Mouse (Mus musculus) liver, embryonic 12.5 days (tissue): ENCODE measurements around the gene Zfp385b. TPM values are rescaled to one million over a fixed set of nuclear protein-coding genes. Genes with fewer than 3 reads are reported as not detected.

Experiments
- ATAC-seq: fragments of 200-750 bp; cut with Nextera tagmentation; 2 replicates; pipeline ENCODE4 v1.8.0; 2017; ENCODE audit warnings: moderate number of reproducible peaks, mild to moderate bottlenecking, moderate library complexity
- H3K27ac ChIP-seq: fragments of 300-500 bp; sonication (generic); 2 replicates; pipeline ENCODE4 v1.5.1; 2016; ENCODE audit warnings: mild to moderate bottlenecking
- H3K27me3 ChIP-seq: fragments of 300-500 bp; sonication (generic); replicated peaks from 2 replicates; pipeline ENCODE4 v1.6.1; 2016; ENCODE audit warnings: mild to moderate bottlenecking, moderate library complexity
- H3K36me3 ChIP-seq: fragments of 300-500 bp; sonication (generic); 2 replicates; pipeline ENCODE4 v1.6.1; 2016; ENCODE audit warnings: mild to moderate bottlenecking, moderate library complexity
- H3K4me1 ChIP-seq: fragments of 300-500 bp; sonication (generic); 2 replicates; pipeline ENCODE4 v1.6.1; 2016
- H3K4me2 ChIP-seq: fragments of 300-500 bp; sonication (generic); 2 replicates; pipeline ENCODE4 v1.6.1; 2016; ENCODE audit warnings: mild to moderate bottlenecking, moderate library complexity
- H3K4me3 ChIP-seq: fragments of 300-500 bp; sonication (generic); 2 replicates; pipeline ENCODE4 v1.5.1; 2016; ENCODE audit warnings: mild to moderate bottlenecking, moderate library complexity
- H3K9ac ChIP-seq: fragments of 300-500 bp; sonication (generic); 2 replicates; pipeline ENCODE4 v1.6.1; 2016; ENCODE audit warnings: mild to moderate bottlenecking, moderate library complexity
- H3K9me3 ChIP-seq: fragments of 300-500 bp; sonication (generic); replicated peaks from 2 replicates; pipeline ENCODE4 v1.6.1; 2016; ENCODE audit warnings: mild to moderate bottlenecking, moderate library complexity
- WGBS: fragments of 180-500 bp; shearing (Covaris S2); methylation state at CpG from one replicate; pipeline ENCODE4 v1.1.7; 2016; ENCODE audit not compliant: insufficient replicate concordance; 5-methylcytosine and 5-hydroxymethylcytosine counted together
- polyA plus RNA-seq: library from polyadenylated mRNA; unstranded; fragments of >200 nt; fragmentation: Nextera tagmentation; extraction: Ambion mirVana; gene quantifications from 2 replicates; pipeline ENCODE4 v1.2.1, GENCODE M21; 2016

Gene Zfp385b
- polyA plus RNA-seq, 1 experiment from 2014 or later, result 2.3 TPM

DNA sequence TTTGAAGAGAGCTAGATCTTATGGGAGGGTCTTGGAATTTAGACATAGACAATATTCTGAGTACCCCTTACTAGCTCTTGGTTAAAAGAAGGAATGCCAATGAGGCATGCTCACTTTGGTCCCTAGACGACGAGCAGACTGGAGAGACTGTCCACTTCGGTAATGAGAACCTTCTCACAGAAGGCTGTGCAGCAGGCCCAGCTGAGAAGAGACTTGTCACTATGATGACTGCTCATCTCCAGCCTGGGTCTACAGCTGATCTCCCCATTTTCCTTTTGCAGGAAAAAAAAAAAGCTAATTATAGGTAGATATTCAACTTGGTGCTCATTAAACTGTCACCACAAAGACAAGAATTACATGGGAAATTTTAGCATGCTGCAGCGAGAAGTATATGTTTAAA lies 262.5 kb downstream of the Zfp385b start:
- Histone ChIP-seq H3K27me3 (no peaks in the 10 kb centered on the region), H3K4me2 (no peak overlapping the region), H3K9me3 (no peaks in the 10 kb centered on the region), H3K9ac (no peak overlapping the region), H3K4me3 (no peak overlapping the region), H3K4me1 (no peaks in the 10 kb centered on the region), H3K36me3 (no peaks in the 10 kb centered on the region), H3K27ac (no peak overlapping the region)
- 74% methylated on average over 4 of the region's 4 CpGs for WGBS
- no peak for ATAC-seq

GRCm38 (mm10) chr2:77555980-77556379 lies 263.5 kb downstream of the Zfp385b start:
- 68% methylated on average over 7 of the region's 7 CpGs for WGBS
- H3K9ac ChIP-seq, result no peak overlapping the region
- no peak overlapping the region for H3K27ac ChIP-seq
- H3K36me3 ChIP-seq, result no peaks in the 10 kb centered on the region
- H3K27me3 ChIP-seq, result no peaks in the 10 kb centered on the region
- no peak overlapping the region for H3K4me2 ChIP-seq
- no peaks in the 10 kb centered on the region for H3K9me3 ChIP-seq
- no peaks in the 10 kb centered on the region for H3K4me1 ChIP-seq
- H3K4me3 ChIP-seq, result no peak overlapping the region
- ATAC-seq, result no peak

GRCm38 (mm10) chr2:77552675-77553074 lies 266.8 kb downstream of the Zfp385b start:
- Histone ChIP-seq H3K4me2 (no peak overlapping the region), H3K27me3 (no peaks in the 10 kb centered on the region), H3K9ac (no peak overlapping the region), H3K4me3 (no peak overlapping the region), H3K4me1 (no peaks in the 10 kb centered on the region), H3K27ac (no peak overlapping the region), H3K9me3 (no peaks in the 10 kb centered on the region), H3K36me3 (no peaks in the 10 kb centered on the region)
- 62% methylated on average over 8 of the region's 8 CpGs for WGBS
- no peak for ATAC-seq

DNA sequence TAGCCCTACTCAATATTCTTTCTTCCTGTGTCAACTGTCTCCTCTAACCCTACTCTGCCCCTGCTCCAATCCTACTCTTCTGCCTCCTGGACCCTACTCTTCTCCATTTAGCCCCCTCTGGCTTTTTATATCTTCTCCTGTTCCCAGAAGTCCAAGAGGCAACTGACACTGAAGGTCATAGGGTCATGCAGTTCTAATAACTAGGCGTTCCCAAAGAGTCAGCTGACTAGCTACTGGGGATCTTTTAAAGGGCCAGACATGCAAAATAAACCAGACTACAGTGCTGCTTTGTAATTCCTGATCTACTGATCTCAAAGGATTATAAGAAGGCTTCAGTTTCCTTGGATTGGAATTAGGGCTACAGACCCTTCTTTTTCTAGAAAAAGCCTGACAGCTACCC lies 276.1 kb downstream of the Zfp385b start:
- peak overlapping the region; percentile 80 for H3K27ac ChIP-seq
- ATAC-seq, result peak; percentile 36; the same call in 1 of the 2 replicates
- no peak overlapping the region for H3K4me3 ChIP-seq
- H3K27me3 ChIP-seq, result no peaks in the 10 kb centered on the region
- peak overlapping the region; percentile 46; the same call in 1 of the 2 replicates for H3K4me2 ChIP-seq
- peaks cover 28% of the 10 kb centered on the region for H3K4me1 ChIP-seq
- no peaks in the 10 kb centered on the region for H3K36me3 ChIP-seq
- H3K9ac ChIP-seq, result no peak overlapping the region
- H3K9me3 ChIP-seq, result no peaks in the 10 kb centered on the region
- 31% methylated on average over 1 of the region's 1 CpGs for WGBS

- peak overlapping the region; percentile 46 for H3K4me2 ChIP-seq
- no peak overlapping the region for H3K4me3 ChIP-seq
- peak overlapping the region; percentile 80 for H3K27ac ChIP-seq
- no peaks in the 10 kb centered on the region for H3K27me3 ChIP-seq
- peaks cover 28% of the 10 kb centered on the region for H3K4me1 ChIP-seq
- H3K9me3 ChIP-seq, result no peaks in the 10 kb centered on the region
- H3K9ac ChIP-seq, result no peak overlapping the region
- 15% methylated on average over 2 of the region's 2 CpGs for WGBS
- ATAC-seq, result peak; percentile 95
- no peaks in the 10 kb centered on the region for H3K36me3 ChIP-seq
Observed at GRCm38 (mm10) chr2:77542605-77543004, 276.8 kb downstream of the Zfp385b start.

GRCm38 (mm10) chr2:77541681-77542080 lies 277.8 kb downstream of the Zfp385b start:
- Histone ChIP-seq H3K9me3 (no peaks in the 10 kb centered on the region), H3K36me3 (no peaks in the 10 kb centered on the region), H3K4me3 (no peak overlapping the region), H3K27ac (peak overlapping the region; percentile 58; the same call in 1 of the 2 replicates), H3K9ac (no peak overlapping the region), H3K4me1 (peaks cover 28% of the 10 kb centered on the region), H3K27me3 (no peaks in the 10 kb centered on the region), H3K4me2 (no peak overlapping the region)
- ATAC-seq, result no peak; the same call in 1 of the 2 replicates
- WGBS, result 81% methylated on average over 4 of the region's 4 CpGs

DNA sequence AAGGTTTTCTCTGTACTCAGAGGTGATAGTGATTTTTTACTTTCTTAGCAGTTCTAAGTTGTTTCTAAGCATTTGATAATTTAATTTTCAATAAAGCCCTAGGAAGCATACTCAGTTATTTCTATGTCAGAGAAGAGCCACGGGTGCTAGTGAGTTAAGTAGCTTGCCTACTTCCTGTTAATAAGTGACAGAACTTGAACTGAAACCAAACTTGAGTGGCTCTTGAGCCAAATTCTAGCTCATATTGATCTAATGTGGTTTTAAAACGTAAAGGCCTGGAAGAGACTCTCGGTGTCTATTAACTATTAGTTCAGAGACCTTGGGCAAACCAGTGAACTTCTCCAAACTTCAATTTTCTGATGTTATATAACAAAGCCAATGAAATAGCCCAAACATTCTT lies 278.6 kb downstream of the Zfp385b start:
- peaks cover 28% of the 10 kb centered on the region for H3K4me1 ChIP-seq
- H3K9me3 ChIP-seq, result no peaks in the 10 kb centered on the region
- H3K4me2 ChIP-seq, result no peak overlapping the region
- no peak overlapping the region for H3K9ac ChIP-seq
- no peak for ATAC-seq
- H3K4me3 ChIP-seq, result no peak overlapping the region
- H3K36me3 ChIP-seq, result no peaks in the 10 kb centered on the region
- H3K27me3 ChIP-seq, result no peaks in the 10 kb centered on the region
- WGBS, result 60% methylated on average over 3 of the region's 3 CpGs
- peak overlapping the region; percentile 58; the same call in 1 of the 2 replicates for H3K27ac ChIP-seq

GRCm38 (mm10) chr2:77536556-77536955 lies 282.9 kb downstream of the Zfp385b start:
- 66% methylated on average over 3 of the region's 3 CpGs for WGBS
- no peak overlapping the region for H3K9ac ChIP-seq
- H3K27ac ChIP-seq, result no peak overlapping the region
- no peak for ATAC-seq
- H3K4me3 ChIP-seq, result no peak overlapping the region
- no peaks in the 10 kb centered on the region for H3K36me3 ChIP-seq
- no peaks in the 10 kb centered on the region for H3K27me3 ChIP-seq
- no peaks in the 10 kb centered on the region for H3K9me3 ChIP-seq
- peaks cover 5% of the 10 kb centered on the region for H3K4me1 ChIP-seq
- H3K4me2 ChIP-seq, result no peak overlapping the region

DNA sequence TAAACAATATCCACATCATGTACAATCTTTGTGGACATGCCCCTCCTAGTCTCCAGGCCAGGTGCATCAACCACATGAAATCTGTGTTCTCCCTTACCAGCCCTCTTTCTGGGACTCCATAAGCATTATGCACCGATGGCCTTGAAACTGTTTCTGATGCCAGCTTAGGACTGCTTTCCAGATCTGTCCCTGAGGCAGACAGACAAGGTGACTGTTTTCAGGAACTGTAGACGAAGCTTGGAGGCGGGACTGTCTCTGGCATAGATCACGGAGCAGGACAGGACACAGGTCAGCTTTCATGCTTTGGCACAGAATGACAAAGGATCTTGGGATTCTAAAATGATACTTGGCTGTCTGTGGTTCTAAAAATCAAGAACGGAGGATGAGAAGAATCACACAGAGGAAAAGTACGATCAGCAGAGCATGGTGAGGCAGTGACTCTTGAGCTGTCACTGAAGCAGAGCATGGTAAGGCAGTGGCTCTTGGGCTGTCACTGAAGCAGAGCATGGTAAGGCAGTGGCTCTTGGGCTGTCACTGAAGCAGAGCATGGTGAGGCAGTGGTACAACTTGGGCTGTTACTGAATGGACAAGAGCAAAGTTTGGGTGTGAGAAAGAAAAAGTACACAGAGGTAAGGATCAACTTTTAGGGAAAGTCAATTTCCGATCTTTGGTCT lies 291.2 kb downstream of the Zfp385b start:
- Histone ChIP-seq H3K4me1 (no peaks in the 10 kb centered on the region), H3K36me3 (no peaks in the 10 kb centered on the region), H3K4me2 (no peak overlapping the region), H3K4me3 (no peak overlapping the region), H3K27me3 (no peaks in the 10 kb centered on the region), H3K9me3 (no peaks in the 10 kb centered on the region), H3K27ac (no peak overlapping the region), H3K9ac (no peak overlapping the region)
- ATAC-seq, result no peak
- 70% methylated on average over 7 of the region's 7 CpGs for WGBS

DNA sequence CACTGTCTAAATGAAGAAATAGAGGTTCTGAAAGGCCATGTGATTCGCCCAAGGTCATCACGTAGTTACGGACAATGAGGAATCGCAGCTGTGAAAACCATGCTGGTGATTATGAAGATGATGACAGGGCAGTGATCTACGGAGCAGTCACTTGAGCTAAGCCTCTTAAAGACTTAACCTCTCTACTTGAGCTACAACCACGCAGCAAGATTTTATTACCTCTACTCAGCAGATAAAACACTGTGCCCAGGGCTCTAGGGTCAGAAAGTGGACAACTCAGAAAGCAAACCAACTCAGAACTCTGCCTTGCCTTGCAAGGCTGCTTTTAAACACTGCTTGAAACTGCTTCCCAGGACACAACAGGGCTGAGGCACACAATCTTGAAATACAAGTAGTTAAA lies 291.8 kb downstream of the Zfp385b start:
- ATAC-seq, result no peak
- no peak overlapping the region for H3K9ac ChIP-seq
- no peak overlapping the region for H3K27ac ChIP-seq
- no peaks in the 10 kb centered on the region for H3K4me1 ChIP-seq
- no peaks in the 10 kb centered on the region for H3K36me3 ChIP-seq
- no peaks in the 10 kb centered on the region for H3K27me3 ChIP-seq
- H3K4me3 ChIP-seq, result no peak overlapping the region
- 68% methylated on average over 6 of the region's 6 CpGs for WGBS
- no peaks in the 10 kb centered on the region for H3K9me3 ChIP-seq
- no peak overlapping the region for H3K4me2 ChIP-seq

- Histone ChIP-seq H3K9me3 (no peaks in the 10 kb centered on the region), H3K4me1 (no peaks in the 10 kb centered on the region), H3K4me2 (no peak overlapping the region), H3K27me3 (no peaks in the 10 kb centered on the region), H3K9ac (no peak overlapping the region), H3K36me3 (no peaks in the 10 kb centered on the region), H3K27ac (no peak overlapping the region), H3K4me3 (no peak overlapping the region)
- 60% methylated on average over 4 of the region's 4 CpGs for WGBS
- no peak for ATAC-seq
Observed at GRCm38 (mm10) chr2:77526803-77527202, 292.6 kb downstream of the Zfp385b start.

GRCm38 (mm10) chr2:77526301-77526700 lies 293.1 kb downstream of the Zfp385b start:
- H3K9ac ChIP-seq, result no peak overlapping the region
- H3K4me1 ChIP-seq, result no peaks in the 10 kb centered on the region
- no peak overlapping the region for H3K27ac ChIP-seq
- no peaks in the 10 kb centered on the region for H3K27me3 ChIP-seq
- ATAC-seq, result no peak
- H3K36me3 ChIP-seq, result no peaks in the 10 kb centered on the region
- no peaks in the 10 kb centered on the region for H3K9me3 ChIP-seq
- H3K4me2 ChIP-seq, result no peak overlapping the region
- 52% methylated on average over 5 of the region's 5 CpGs for WGBS
- H3K4me3 ChIP-seq, result no peak overlapping the region

GRCm38 (mm10) chr2:77522223-77522622 lies 297.2 kb downstream of the Zfp385b start:
- no peaks in the 10 kb centered on the region for H3K27me3 ChIP-seq
- WGBS, result 63% methylated on average over 4 of the region's 4 CpGs
- no peak overlapping the region for H3K4me2 ChIP-seq
- H3K36me3 ChIP-seq, result no peaks in the 10 kb centered on the region
- H3K27ac ChIP-seq, result no peak overlapping the region
- no peaks in the 10 kb centered on the region for H3K9me3 ChIP-seq
- H3K9ac ChIP-seq, result no peak overlapping the region
- ATAC-seq, result no peak
- no peak overlapping the region for H3K4me3 ChIP-seq
- peaks cover 27% of the 10 kb centered on the region for H3K4me1 ChIP-seq
